Mouse (Mus musculus) ES-Bruce4 (cell line): ENCODE results near the gene Tnfsf13. TPM values are rescaled to one million over a fixed set of nuclear protein-coding genes. Genes with fewer than 3 reads are reported as not detected.

Experiments
- H3K27ac ChIP-seq: 2 replicates; pipeline ENCODE4 v1.5.1; 2012; ENCODE audit warnings: low read length, inconsistent platforms; ENCODE audit not compliant: insufficient read depth
- H3K27me3 ChIP-seq: 2 replicates; pipeline ENCODE4 v1.6.1; 2012; ENCODE audit warnings: mild to moderate bottlenecking, low read length, inconsistent platforms; ENCODE audit not compliant: control insufficient read depth, poor library complexity, insufficient read depth, severe bottlenecking
- H3K36me3 ChIP-seq: 2 replicates; pipeline ENCODE4 v1.6.1; 2012; ENCODE audit warnings: inconsistent platforms, mild to moderate bottlenecking, low read length, moderate library complexity; ENCODE audit not compliant: control insufficient read depth, poor library complexity, insufficient read depth, severe bottlenecking
- H3K4me1 ChIP-seq: one replicate; pipeline ENCODE4 v1.8.1; 2011; ENCODE audit warnings: low read length; ENCODE audit not compliant: control insufficient read depth, insufficient read depth
- H3K4me3 ChIP-seq: 2 replicates; pipeline ENCODE4 v1.5.1; 2011; ENCODE audit warnings: low read depth, mild to moderate bottlenecking, low read length
- H3K9ac ChIP-seq: 2 replicates; pipeline ENCODE4 v1.6.1; 2012; ENCODE audit warnings: low read depth, mild to moderate bottlenecking, inconsistent platforms; ENCODE audit not compliant: poor library complexity, severe bottlenecking
- H3K9me3 ChIP-seq: replicated peaks from 2 replicates; pipeline ENCODE4 v1.6.1; 2012; ENCODE audit warnings: mild to moderate bottlenecking, low read length, inconsistent platforms; ENCODE audit not compliant: control insufficient read depth, poor library complexity, insufficient read depth, severe bottlenecking
- CTCF ChIP-seq: IDR thresholded peaks from one replicate; pipeline ENCODE4 v1.8.1; 2011; ENCODE audit warnings: low read depth, low read length
- EP300 ChIP-seq: IDR thresholded peaks from 2 replicates; pipeline ENCODE4 v1.6.1; 2011; ENCODE audit warnings: low read depth, low read length; ENCODE audit not compliant: insufficient read depth
- POLR2A ChIP-seq: IDR thresholded peaks from one replicate; pipeline ENCODE4 v1.8.1; 2011; ENCODE audit warnings: low read length; ENCODE audit not compliant: insufficient read depth
- polyA plus RNA-seq: library from polyadenylated mRNA; stranded (reverse); fragments of >200 nt; gene quantifications from 2 replicates; pipeline ENCODE4 v1.2.4, GENCODE M21; 2011; ENCODE audit warnings: low read depth; ENCODE audit not compliant: missing spikeins, insufficient read depth, insufficient read length

Gene Tnfsf13
- polyA plus RNA-seq, 1 experiment = 1.3 TPM

DNA sequence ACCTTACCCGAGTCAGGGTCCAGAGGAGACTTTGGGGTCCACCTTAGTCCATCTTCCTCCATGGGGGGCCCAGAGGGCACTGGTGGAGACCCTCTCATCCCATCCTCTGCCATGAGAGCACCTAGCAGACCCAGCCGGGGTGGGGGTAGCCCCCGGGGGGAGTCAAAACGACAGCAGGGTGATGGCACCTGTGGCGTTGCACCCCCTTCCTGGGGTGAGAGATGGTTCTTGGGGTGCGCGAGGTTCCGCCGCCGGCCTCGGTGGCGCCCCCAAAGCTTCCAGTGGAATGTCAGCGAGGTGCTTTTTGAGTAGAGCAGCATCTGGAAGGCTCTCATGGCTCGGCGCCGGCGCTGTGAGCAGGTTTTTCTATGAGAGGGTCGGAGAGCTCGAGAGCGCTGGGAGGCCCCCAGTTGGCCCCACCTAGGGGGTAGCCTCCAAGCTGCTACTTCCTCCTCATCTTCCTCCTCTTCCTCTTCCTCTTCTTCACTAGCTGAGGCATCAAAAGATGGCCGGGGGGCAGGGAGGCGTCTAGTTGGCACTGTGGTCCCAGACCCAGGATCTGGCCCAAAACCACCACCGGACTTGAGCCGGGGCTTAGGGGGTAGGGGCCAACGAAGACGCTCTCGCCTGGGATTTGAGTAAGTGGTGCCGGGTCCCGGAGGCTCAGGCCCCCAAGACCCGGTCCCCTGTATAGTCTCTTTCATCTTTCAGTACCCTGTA is 5.3 kb downstream of the Tnfsf13 start:
- Histone ChIP-seq H3K4me1 (no peaks in the 10 kb centered on the region), H3K4me3 (peak overlapping the region; percentile 71), H3K27me3 (no peaks in the 10 kb centered on the region), H3K9me3 (no peaks in the 10 kb centered on the region), H3K27ac (no peak overlapping the region), H3K36me3 (peaks cover 50% of the 10 kb centered on the region), H3K9ac (peak overlapping the region; percentile 85)
- no peak for TF ChIP-seq POLR2A
- TF ChIP-seq CTCF = no peak
- TF ChIP-seq EP300 = no peak

DNA sequence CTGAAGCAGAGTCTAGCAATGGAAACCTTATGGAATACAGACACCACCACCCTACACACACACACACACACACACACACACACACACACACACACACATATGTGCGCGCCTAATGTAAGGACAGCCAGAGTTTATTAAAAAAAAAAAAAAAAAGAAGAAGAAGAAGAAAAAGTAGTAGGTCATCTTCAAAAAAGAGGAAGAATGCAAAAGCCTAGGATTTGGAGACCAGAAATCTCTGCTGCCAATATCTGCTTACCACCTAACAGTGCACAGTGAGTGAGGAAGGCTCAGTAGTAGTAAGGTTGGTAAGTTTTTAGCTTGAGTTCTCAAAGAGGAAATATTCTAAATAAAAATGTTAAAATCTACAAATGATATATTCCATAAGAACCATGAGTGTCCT is 6.4 kb downstream of the Tnfsf13 start:
- H3K27ac ChIP-seq = no peak overlapping the region
- H3K27me3 ChIP-seq = no peaks in the 10 kb centered on the region
- H3K9me3 ChIP-seq = no peaks in the 10 kb centered on the region
- peak overlapping the region; percentile 85; the same call in 1 of the 2 replicates for H3K9ac ChIP-seq
- no peaks in the 10 kb centered on the region for H3K4me1 ChIP-seq
- no peak overlapping the region; the same call in 1 of the 2 replicates for H3K4me3 ChIP-seq
- H3K36me3 ChIP-seq = peaks cover 62% of the 10 kb centered on the region
- TF ChIP-seq CTCF (no peak), POLR2A (no peak), EP300 (no peak)

DNA sequence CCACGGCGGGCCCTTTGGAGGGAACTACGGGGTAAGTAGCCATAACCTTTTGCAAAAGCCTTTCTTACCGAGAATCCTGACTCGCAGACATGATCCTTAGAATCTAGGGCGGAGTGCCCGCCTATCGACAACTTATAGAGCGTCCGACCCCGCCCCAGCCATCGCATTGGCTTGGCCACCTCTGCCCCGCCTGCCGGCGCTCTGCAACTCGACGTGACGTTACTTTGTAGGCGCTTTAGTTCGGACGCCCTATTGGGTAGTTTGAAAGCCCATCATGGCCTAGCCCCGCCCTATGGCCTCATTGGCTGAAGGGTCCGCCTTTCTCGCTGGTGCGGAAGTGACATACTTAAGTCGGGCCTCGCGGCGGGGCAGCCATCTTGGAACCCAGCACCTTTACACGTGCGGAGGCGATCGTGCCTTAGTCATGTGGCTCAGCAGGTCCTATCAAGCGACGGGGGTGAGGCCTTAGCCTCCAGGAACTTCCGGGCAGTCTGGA is 13.3 kb downstream of the Tnfsf13 start, which contains the start of gene Eif4a1:
TSS of gene Eif4a1 (minus strand) at position 213 of the 496 bp plus-strand sequence.
- peak; percentile 72; the same call in 1 of the 2 replicates for TF ChIP-seq EP300
- no peak for TF ChIP-seq CTCF
- TF ChIP-seq POLR2A = peak; percentile 98
- peaks cover 83% of the 10 kb centered on the region for H3K36me3 ChIP-seq
- H3K4me3 ChIP-seq = peak within 1 kb of the TSS; percentile 93
- no peaks in the 10 kb centered on the region for H3K27me3 ChIP-seq
- H3K27ac ChIP-seq = peak within 1 kb of the TSS; percentile 59
- H3K9ac ChIP-seq = peak within 1 kb of the TSS; percentile 96
- H3K4me1 ChIP-seq = no peaks in the 10 kb centered on the region
- no peaks in the 10 kb centered on the region for H3K9me3 ChIP-seq

DNA sequence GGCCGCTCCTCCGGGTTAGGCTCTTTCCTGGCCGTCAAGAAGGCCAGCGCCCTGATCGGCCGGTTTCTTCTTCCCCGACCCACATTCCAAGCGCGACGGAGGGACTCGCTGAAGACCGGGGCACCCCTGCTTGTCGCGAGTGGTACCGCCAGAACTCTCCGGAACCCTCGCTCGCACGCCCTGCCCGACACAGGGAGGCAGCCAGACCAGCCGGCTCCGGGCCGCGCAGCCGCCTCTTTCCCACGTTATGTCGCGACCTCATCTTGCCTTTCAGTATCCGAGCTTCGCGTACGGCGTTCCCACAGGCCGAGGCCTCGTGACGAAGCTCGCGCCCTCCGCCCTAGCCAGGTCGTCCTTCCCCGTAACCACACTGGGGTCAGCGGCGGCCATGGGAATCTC is 13.9 kb downstream of the Tnfsf13 start:
- H3K4me3 ChIP-seq = peak overlapping the region; percentile 93
- H3K27me3 ChIP-seq = no peaks in the 10 kb centered on the region
- peaks cover 77% of the 10 kb centered on the region for H3K36me3 ChIP-seq
- peak overlapping the region; percentile 96 for H3K9ac ChIP-seq
- no peaks in the 10 kb centered on the region for H3K4me1 ChIP-seq
- peak overlapping the region; percentile 59 for H3K27ac ChIP-seq
- H3K9me3 ChIP-seq = no peaks in the 10 kb centered on the region
- no peak for TF ChIP-seq EP300
- TF ChIP-seq CTCF = no peak
- TF ChIP-seq POLR2A = no peak

DNA sequence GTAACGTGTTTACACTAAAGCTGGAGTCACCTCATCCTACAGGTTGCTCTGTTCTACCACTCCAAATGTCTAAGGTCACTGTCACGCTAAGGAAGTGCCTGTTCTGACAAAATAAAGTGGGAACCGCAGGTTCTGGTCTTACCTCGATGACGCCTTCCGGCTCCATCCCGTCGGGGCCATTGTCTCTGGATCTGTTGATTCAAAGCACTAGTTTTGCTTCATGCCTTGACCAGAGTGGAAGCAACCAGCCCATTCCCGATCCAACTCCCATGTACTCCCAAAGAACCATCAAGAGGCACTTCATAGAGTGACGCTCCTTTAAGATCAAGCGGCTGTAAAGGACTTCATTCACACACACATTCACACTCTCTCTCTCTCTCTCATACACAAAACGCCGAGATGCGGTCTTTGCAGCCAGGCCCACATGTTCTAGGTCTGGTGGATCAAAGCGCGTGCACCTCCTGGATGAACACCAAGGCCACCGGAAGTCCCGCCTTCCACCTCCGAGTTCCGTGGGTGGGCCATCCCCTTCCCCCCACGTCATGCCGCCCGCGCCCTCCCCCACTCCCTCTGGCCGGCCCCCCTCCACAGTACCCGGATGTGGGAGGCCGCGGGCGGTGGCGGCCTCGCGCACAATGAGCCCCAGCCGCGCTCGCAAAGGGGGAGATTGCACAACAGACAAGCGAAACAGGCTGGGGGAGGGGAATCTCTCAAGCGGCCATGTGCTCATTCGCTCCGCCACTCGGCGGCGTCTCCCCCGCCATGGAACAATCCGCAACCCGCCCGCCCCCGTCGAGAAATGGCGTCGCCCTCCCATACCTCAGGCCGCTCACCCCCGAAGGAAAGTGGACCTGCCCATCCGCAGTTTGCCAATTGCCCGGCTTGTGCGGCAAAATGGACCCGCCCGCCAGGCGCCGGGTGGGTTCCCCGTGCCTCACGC is 14.5 kb downstream of the Tnfsf13 start:
- Histone ChIP-seq H3K36me3 (peaks cover 71% of the 10 kb centered on the region), H3K9me3 (no peaks in the 10 kb centered on the region), H3K4me1 (no peaks in the 10 kb centered on the region), H3K4me3 (peak overlapping the region; percentile 93), H3K27me3 (no peaks in the 10 kb centered on the region), H3K9ac (peak overlapping the region; percentile 96), H3K27ac (peak overlapping the region; percentile 59)
- TF ChIP-seq EP300 (no peak), CTCF (no peak), POLR2A (no peak)
